Mouse (Mus musculus): Measurements from ENCODE around the gene Vegfc.

Gene Vegfc

DNA sequence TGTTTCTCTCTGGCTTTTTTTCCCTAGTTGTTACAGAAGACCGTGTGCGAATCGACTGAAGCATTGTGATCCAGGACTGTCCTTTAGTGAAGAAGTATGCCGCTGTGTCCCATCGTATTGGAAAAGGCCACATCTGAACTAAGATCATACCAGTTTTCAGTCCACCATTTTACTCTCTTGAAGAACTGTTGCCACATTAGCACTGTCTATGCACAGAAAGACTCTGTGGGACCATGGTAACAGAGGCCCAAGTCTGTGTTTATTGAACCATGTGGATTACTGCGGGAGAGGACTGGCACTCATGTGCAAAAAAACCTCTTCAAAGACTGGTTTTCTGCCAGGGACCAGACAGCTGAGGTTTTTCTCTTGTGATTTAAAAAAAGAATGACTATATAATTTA lies 108.5 kb downstream of the Vegfc start:
- DNase-seq (ENCODE audit: low read depth, low spot score), result no peak

DNA sequence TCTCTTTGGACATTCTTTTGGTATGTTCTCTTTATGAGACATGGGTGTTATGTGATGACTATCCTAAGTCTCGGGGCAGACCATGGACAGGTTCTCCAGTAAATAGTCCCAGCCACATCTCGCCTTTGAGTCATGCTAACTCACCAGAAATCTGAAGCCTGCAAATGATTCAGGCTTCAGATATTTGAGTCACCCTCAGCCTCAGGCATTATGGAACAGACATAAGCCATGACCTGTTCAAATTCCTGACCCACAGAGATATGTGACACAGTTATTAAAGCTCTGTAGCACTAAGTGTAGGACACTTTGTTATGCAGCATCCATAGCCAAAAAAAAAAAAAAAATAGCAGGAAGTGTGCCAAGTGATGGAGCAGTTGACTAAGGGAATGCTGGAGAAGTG lies 138.8 kb downstream of the Vegfc start:
- no peak for DNase-seq (ENCODE audit: low read depth, low spot score)

GRCm38 (mm10) chr8:54228801-54229204 lies 151.4 kb downstream of the Vegfc start:
- DNase-seq (ENCODE audit: low read depth, low spot score), result peak; percentile 59

GRCm38 (mm10) chr8:54230638-54231037 lies 153.2 kb downstream of the Vegfc start:
- DNase-seq (ENCODE audit: low read depth, low spot score), result no peak

GRCm38 (mm10) chr8:54233316-54233715 lies 155.9 kb downstream of the Vegfc start:
- DNase-seq (ENCODE audit: low read depth, low spot score), result peak; percentile 28
